Mouse (Mus musculus): ENCODE results near the gene Drc7.

- TF ChIP-seq CTCF (IDR thresholded peaks at IDR 0.05; ENCODE audit: extremely low read depth, insufficient read depth, insufficient read length, insufficient replicate concordance), result no peak
- TF ChIP-seq POLR2A (IDR thresholded peaks at IDR 0.05; ENCODE audit: low read depth, low read length), result no peak
Observed at GRCm38 (mm10) chr8:95049636-95050035, 5.3 kb upstream of the Drc7 start.
